Mouse (Mus musculus): ENCODE measurements around the gene Ulk4. TPM values are rescaled to one million over a fixed set of nuclear protein-coding genes. Genes with fewer than 3 reads are reported as not detected.

Ulk4 gene
- polyA plus RNA-seq, 1 experiment from 2014 or later: 65.5 TPM

DNA sequence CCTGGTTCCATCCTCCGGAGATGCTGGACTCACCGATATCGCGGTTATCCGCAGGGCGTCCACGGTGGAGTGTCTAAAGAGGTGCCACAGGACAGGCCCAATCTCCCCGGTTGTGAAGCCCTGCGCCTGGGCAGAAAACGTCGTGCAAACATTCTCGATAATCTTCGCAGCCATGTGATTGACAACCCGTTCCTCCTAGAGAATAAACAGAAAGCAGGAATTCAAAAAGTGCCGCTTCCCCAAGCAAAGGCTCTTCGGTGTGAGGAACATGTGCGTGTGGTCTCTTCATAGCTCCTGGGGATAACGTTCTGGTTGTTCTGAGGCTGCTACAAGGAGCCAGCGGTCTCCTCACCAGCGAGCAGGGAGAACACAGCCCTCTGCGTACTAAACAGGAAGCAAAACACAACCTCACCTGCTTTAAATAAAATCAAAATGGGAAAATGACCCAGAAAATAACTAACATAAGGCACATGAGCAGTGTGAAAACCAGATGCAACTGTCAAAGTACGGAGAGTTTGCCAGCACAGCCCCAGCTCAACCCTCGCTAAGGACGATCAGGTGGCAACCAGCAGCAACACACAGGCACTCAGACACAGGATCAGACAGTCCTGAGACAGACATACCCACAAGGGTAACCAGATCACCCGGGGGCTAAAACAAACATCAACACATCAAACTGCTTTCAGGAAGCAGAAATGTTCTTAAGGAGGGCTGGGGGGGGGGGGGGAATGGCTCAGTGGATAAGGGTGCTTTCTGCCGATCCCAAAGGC lies 84.2 kb downstream of the Ulk4 start:
- no peak overlapping the region for H3K4me2 ChIP-seq (ENCODE audit: low read depth, low read length)
- no peaks in the 10 kb centered on the region for H3K27me3 ChIP-seq (ENCODE audit: control insufficient read depth, insufficient read depth, low read length)
- no peak overlapping the region for H3K9ac ChIP-seq (replicated peaks; ENCODE audit: low read depth, low read length)
- H3K4me3 ChIP-seq (ENCODE audit: low read depth, low read length): no peak overlapping the region
- no peak for ATAC-seq (ENCODE audit: low read depth)
- no peak overlapping the region for H3K27ac ChIP-seq (ENCODE audit: low read depth, low read length)
- no peaks in the 10 kb centered on the region for H3K36me3 ChIP-seq (ENCODE audit: control insufficient read depth, insufficient read depth, low read length)
- H3K9me3 ChIP-seq (ENCODE audit: control insufficient read depth, low read length): peaks cover 4% of the 10 kb centered on the region; the same call in 1 of the 2 replicates
- WGBS: 94% methylated on average over 26 of the region's 26 CpGs
- H3K4me1 ChIP-seq (ENCODE audit: control insufficient read depth, insufficient read depth, low read length): no peaks in the 10 kb centered on the region

- Histone ChIP-seq H3K27ac (ENCODE audit: low read depth, low read length) (no peak overlapping the region), H3K4me1 (ENCODE audit: control insufficient read depth, insufficient read depth, low read length) (no peaks in the 10 kb centered on the region), H3K4me2 (ENCODE audit: low read depth, low read length) (no peak overlapping the region), H3K9me3 (ENCODE audit: control insufficient read depth, low read length) (no peaks in the 10 kb centered on the region; the same call in 1 of the 2 replicates), H3K36me3 (ENCODE audit: control insufficient read depth, insufficient read depth, low read length) (no peaks in the 10 kb centered on the region), H3K4me3 (ENCODE audit: low read depth, low read length) (no peak overlapping the region), H3K27me3 (ENCODE audit: control insufficient read depth, insufficient read depth, low read length) (no peaks in the 10 kb centered on the region), H3K9ac (replicated peaks; ENCODE audit: low read depth, low read length) (no peak overlapping the region)
- ATAC-seq (ENCODE audit: low read depth): no peak
- 90% methylated on average over 8 of the region's 8 CpGs for WGBS
Observed at GRCm38 (mm10) chr9:121187811-121188210, 89.2 kb downstream of the Ulk4 start.

- Histone ChIP-seq H3K27ac (ENCODE audit: low read depth, low read length) (no peak overlapping the region), H3K9ac (replicated peaks; ENCODE audit: low read depth, low read length) (no peak overlapping the region), H3K4me2 (ENCODE audit: low read depth, low read length) (no peak overlapping the region), H3K36me3 (ENCODE audit: control insufficient read depth, insufficient read depth, low read length) (no peaks in the 10 kb centered on the region), H3K27me3 (ENCODE audit: control insufficient read depth, insufficient read depth, low read length) (no peaks in the 10 kb centered on the region), H3K9me3 (ENCODE audit: control insufficient read depth, low read length) (no peaks in the 10 kb centered on the region), H3K4me3 (ENCODE audit: low read depth, low read length) (no peak overlapping the region), H3K4me1 (ENCODE audit: control insufficient read depth, insufficient read depth, low read length) (no peaks in the 10 kb centered on the region)
- no peak for ATAC-seq (ENCODE audit: low read depth)
- WGBS: 48% methylated on average over 6 of the region's 6 CpGs
Observed at GRCm38 (mm10) chr9:121185796-121186195, 91.2 kb downstream of the Ulk4 start.

- no peaks in the 10 kb centered on the region; the same call in 1 of the 2 replicates for H3K9me3 ChIP-seq (ENCODE audit: control insufficient read depth, low read length)
- no peak overlapping the region for H3K4me2 ChIP-seq (ENCODE audit: low read depth, low read length)
- H3K4me1 ChIP-seq (ENCODE audit: control insufficient read depth, insufficient read depth, low read length): no peaks in the 10 kb centered on the region
- no peak overlapping the region for H3K27ac ChIP-seq (ENCODE audit: low read depth, low read length)
- no peak overlapping the region for H3K4me3 ChIP-seq (ENCODE audit: low read depth, low read length)
- no peaks in the 10 kb centered on the region for H3K27me3 ChIP-seq (ENCODE audit: control insufficient read depth, insufficient read depth, low read length)
- no peak overlapping the region for H3K9ac ChIP-seq (replicated peaks; ENCODE audit: low read depth, low read length)
- 96% methylated on average over 7 of the region's 7 CpGs for WGBS
- H3K36me3 ChIP-seq (ENCODE audit: control insufficient read depth, insufficient read depth, low read length): no peaks in the 10 kb centered on the region
- ATAC-seq (ENCODE audit: low read depth): no peak
Observed at GRCm38 (mm10) chr9:121176350-121176749, 100.6 kb downstream of the Ulk4 start.

- Histone ChIP-seq H3K9ac (replicated peaks; ENCODE audit: low read depth, low read length) (no peak overlapping the region), H3K36me3 (ENCODE audit: control insufficient read depth, insufficient read depth, low read length) (no peaks in the 10 kb centered on the region)
Observed at GRCm38 (mm10) chr9:121175201-121175600, 101.8 kb downstream of the Ulk4 start.

DNA sequence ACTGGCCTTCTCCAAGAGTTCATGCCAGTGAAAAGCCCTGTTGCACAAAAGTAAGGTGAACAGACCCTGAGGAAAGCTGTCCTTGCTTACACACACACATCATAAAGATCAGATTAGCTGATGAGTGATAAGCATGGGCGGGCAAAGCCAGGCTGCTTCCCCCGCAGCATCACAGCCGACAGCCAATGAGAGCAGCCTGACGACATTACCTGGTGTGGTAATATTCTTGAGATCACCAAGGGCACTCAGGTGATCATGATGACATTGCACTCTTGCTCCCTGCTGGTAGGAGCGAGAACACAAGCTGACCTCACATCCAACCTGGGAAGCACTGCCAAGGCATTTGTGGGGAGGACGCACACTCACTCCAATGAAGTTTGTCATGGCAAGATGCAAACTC lies 104.9 kb downstream of the Ulk4 start:
- Histone ChIP-seq H3K36me3 (ENCODE audit: control insufficient read depth, insufficient read depth, low read length) (no peaks in the 10 kb centered on the region), H3K27me3 (ENCODE audit: control insufficient read depth, insufficient read depth, low read length) (no peaks in the 10 kb centered on the region), H3K9ac (replicated peaks; ENCODE audit: low read depth, low read length) (no peak overlapping the region), H3K27ac (ENCODE audit: low read depth, low read length) (no peak overlapping the region), H3K4me3 (ENCODE audit: low read depth, low read length) (no peak overlapping the region), H3K4me2 (ENCODE audit: low read depth, low read length) (no peak overlapping the region), H3K4me1 (ENCODE audit: control insufficient read depth, insufficient read depth, low read length) (no peaks in the 10 kb centered on the region), H3K9me3 (ENCODE audit: control insufficient read depth, low read length) (no peaks in the 10 kb centered on the region)
- WGBS: 91% methylated on average over 6 of the region's 6 CpGs
- no peak for ATAC-seq (ENCODE audit: low read depth)

More at GRCm38 (mm10) chr9:121175201-121175600, 101.8 kb downstream of the Ulk4 start:
- Histone ChIP-seq H3K4me2 (ENCODE audit: low read depth, low read length) (no peak overlapping the region), H3K9me3 (ENCODE audit: control insufficient read depth, low read length) (no peaks in the 10 kb centered on the region; the same call in 1 of the 2 replicates), H3K27me3 (ENCODE audit: control insufficient read depth, insufficient read depth, low read length) (no peaks in the 10 kb centered on the region), H3K27ac (ENCODE audit: low read depth, low read length) (no peak overlapping the region), H3K4me1 (ENCODE audit: control insufficient read depth, insufficient read depth, low read length) (no peaks in the 10 kb centered on the region), H3K4me3 (ENCODE audit: low read depth, low read length) (no peak overlapping the region)
- no peak for ATAC-seq (ENCODE audit: low read depth)
- 85% methylated on average over 11 of the region's 11 CpGs for WGBS

- H3K27ac ChIP-seq (ENCODE audit: low read depth, low read length): no peak overlapping the region
- no peak overlapping the region for H3K4me2 ChIP-seq (ENCODE audit: low read depth, low read length)
- WGBS: 85% methylated on average over 6 of the region's 6 CpGs
- H3K4me1 ChIP-seq (ENCODE audit: control insufficient read depth, insufficient read depth, low read length): no peaks in the 10 kb centered on the region
- H3K9ac ChIP-seq (replicated peaks; ENCODE audit: low read depth, low read length): no peak overlapping the region
- no peaks in the 10 kb centered on the region for H3K27me3 ChIP-seq (ENCODE audit: control insufficient read depth, insufficient read depth, low read length)
- no peaks in the 10 kb centered on the region for H3K36me3 ChIP-seq (ENCODE audit: control insufficient read depth, insufficient read depth, low read length)
- no peak for ATAC-seq (ENCODE audit: low read depth)
- H3K4me3 ChIP-seq (ENCODE audit: low read depth, low read length): no peak overlapping the region
- H3K9me3 ChIP-seq (ENCODE audit: control insufficient read depth, low read length): no peaks in the 10 kb centered on the region
Observed at GRCm38 (mm10) chr9:121171609-121172008, 105.4 kb downstream of the Ulk4 start.

- no peaks in the 10 kb centered on the region for H3K9me3 ChIP-seq (ENCODE audit: control insufficient read depth, low read length)
- H3K27me3 ChIP-seq (ENCODE audit: control insufficient read depth, insufficient read depth, low read length): no peaks in the 10 kb centered on the region
- no peak overlapping the region for H3K9ac ChIP-seq (replicated peaks; ENCODE audit: low read depth, low read length)
- 77% methylated on average over 7 of the region's 7 CpGs for WGBS
- ATAC-seq (ENCODE audit: low read depth): no peak
- no peak overlapping the region for H3K4me3 ChIP-seq (ENCODE audit: low read depth, low read length)
- H3K36me3 ChIP-seq (ENCODE audit: control insufficient read depth, insufficient read depth, low read length): no peaks in the 10 kb centered on the region
- H3K27ac ChIP-seq (ENCODE audit: low read depth, low read length): no peak overlapping the region
- H3K4me1 ChIP-seq (ENCODE audit: control insufficient read depth, insufficient read depth, low read length): no peaks in the 10 kb centered on the region
- no peak overlapping the region for H3K4me2 ChIP-seq (ENCODE audit: low read depth, low read length)
Observed at GRCm38 (mm10) chr9:121164607-121165006, 112.4 kb downstream of the Ulk4 start.

DNA sequence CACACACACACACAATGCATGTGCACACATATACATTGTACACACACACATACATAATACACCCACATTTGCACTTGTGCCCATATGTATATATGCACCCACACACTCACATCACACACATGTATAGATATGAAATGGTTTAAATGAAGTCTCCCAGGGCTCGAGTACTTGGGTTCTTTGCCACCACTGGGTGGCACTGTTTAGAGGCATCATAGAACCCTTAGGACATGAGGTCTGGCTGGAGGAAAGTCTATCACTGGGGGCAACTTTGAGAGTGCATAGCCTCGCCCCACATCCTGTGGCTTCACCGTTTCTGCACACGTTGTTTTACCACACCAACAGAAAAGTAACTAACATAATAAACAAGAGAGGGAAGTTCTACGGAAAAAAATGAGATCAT lies 114.2 kb downstream of the Ulk4 start:
- 51% methylated on average over 5 of the region's 5 CpGs for WGBS
- no peaks in the 10 kb centered on the region for H3K9me3 ChIP-seq (ENCODE audit: control insufficient read depth, low read length)
- no peak for ATAC-seq (ENCODE audit: low read depth)
- H3K4me3 ChIP-seq (ENCODE audit: low read depth, low read length): no peak overlapping the region
- H3K4me1 ChIP-seq (ENCODE audit: control insufficient read depth, insufficient read depth, low read length): no peaks in the 10 kb centered on the region
- H3K36me3 ChIP-seq (ENCODE audit: control insufficient read depth, insufficient read depth, low read length): no peaks in the 10 kb centered on the region
- H3K9ac ChIP-seq (replicated peaks; ENCODE audit: low read depth, low read length): no peak overlapping the region
- H3K27me3 ChIP-seq (ENCODE audit: control insufficient read depth, insufficient read depth, low read length): no peaks in the 10 kb centered on the region
- H3K27ac ChIP-seq (ENCODE audit: low read depth, low read length): no peak overlapping the region
- H3K4me2 ChIP-seq (ENCODE audit: low read depth, low read length): no peak overlapping the region

Measured in neural tube, embryonic 14.5 days (tissue).